Mouse (Mus musculus) limb, embryonic 14.5 days (tissue): ENCODE measurements around the gene Rwdd3. TPM values are rescaled to one million over a fixed set of nuclear protein-coding genes. Genes with fewer than 3 reads are reported as not detected.

Experiments
- ATAC-seq: fragments of 200-750 bp; cut with Nextera tagmentation; 2 replicates; pipeline ENCODE4 v1.8.0; 2017; ENCODE audit warnings: low read depth, moderate number of reproducible peaks, moderate TSS enrichment; ENCODE audit not compliant: low FRiP score
- DNase-seq: peaks from one replicate; pipeline ENCODE4 v3.0.0-alpha.2; 2015; ENCODE audit warnings: low spot score
- H3K27ac ChIP-seq: fragments of 300-500 bp; sonication (generic); replicated peaks from 2 replicates; pipeline ENCODE4 v1.5.1; 2014; ENCODE audit warnings: low read depth, mild to moderate bottlenecking, low read length, moderate library complexity, mixed read lengths
- H3K27me3 ChIP-seq: fragments of 300-500 bp; sonication (generic); 2 replicates; pipeline ENCODE4 v1.6.1; 2014; ENCODE audit warnings: low read length, mixed read lengths; ENCODE audit not compliant: control insufficient read depth, insufficient read depth
- H3K36me3 ChIP-seq: fragments of 300-500 bp; sonication (generic); 2 replicates; pipeline ENCODE4 v1.6.1; 2014; ENCODE audit warnings: mild to moderate bottlenecking, low read length, moderate library complexity, mixed read lengths; ENCODE audit not compliant: control insufficient read depth, insufficient read depth
- H3K4me1 ChIP-seq: fragments of 300-500 bp; sonication (generic); 2 replicates; pipeline ENCODE4 v1.6.1; 2014; ENCODE audit warnings: antibody characterized with exemption, low read length, mixed read lengths; ENCODE audit not compliant: control insufficient read depth, insufficient read depth
- H3K4me2 ChIP-seq: fragments of 300-500 bp; sonication (generic); replicated peaks from 2 replicates; pipeline ENCODE4 v1.6.1; 2014; ENCODE audit warnings: low read depth, mild to moderate bottlenecking, low read length, moderate library complexity; ENCODE audit not compliant: severe bottlenecking
- H3K4me3 ChIP-seq: fragments of 300-500 bp; sonication (generic); replicated peaks from 2 replicates; pipeline ENCODE4 v1.5.1; 2014; ENCODE audit warnings: low read length
- H3K9ac ChIP-seq: fragments of 300-500 bp; sonication (generic); 2 replicates; pipeline ENCODE4 v1.6.1; 2014; ENCODE audit warnings: mild to moderate bottlenecking, low read depth, low read length, moderate library complexity; ENCODE audit not compliant: severe bottlenecking
- H3K9me3 ChIP-seq: fragments of 300-500 bp; sonication (generic); 2 replicates; pipeline ENCODE4 v1.6.1; 2016; ENCODE audit warnings: low read length; ENCODE audit not compliant: control insufficient read depth
- POLR2A ChIP-seq: fragments of 200-500 bp; IDR thresholded peaks from 2 replicates; pipeline ENCODE4 v1.8.0; 2012; ENCODE audit warnings: inconsistent platforms, mild to moderate bottlenecking, moderate library complexity, borderline replicate concordance; ENCODE audit not compliant: insufficient read depth, insufficient read length; ENCODE audit errors: extremely low read depth
- WGBS: fragments of 180-500 bp; shearing (Covaris S2); extraction: QIAGEN DNeasy Blood & Tissue Kit; methylation state at CpG from one replicate; pipeline ENCODE4 v1.1.7; 2014; 5-methylcytosine and 5-hydroxymethylcytosine counted together
- polyA plus RNA-seq, 2 experiments: library from polyadenylated mRNA; depleted of rRNA in 1 of 2; stranded (reverse) in 1 of 2; unstranded in 1 of 2; fragments of >200 nt; fragmentation: Nextera tagmentation in 1 of 2; extraction: Ambion mirVana in 1 of 2; gene quantifications; 2 replicates each; pipeline versions ENCODE4 v1.2.1 to v1.2.3; 2012 to 2014

Rwdd3 gene
- polyA plus RNA-seq, 2 experiments: 7.6 to 7.7 TPM

DNA sequence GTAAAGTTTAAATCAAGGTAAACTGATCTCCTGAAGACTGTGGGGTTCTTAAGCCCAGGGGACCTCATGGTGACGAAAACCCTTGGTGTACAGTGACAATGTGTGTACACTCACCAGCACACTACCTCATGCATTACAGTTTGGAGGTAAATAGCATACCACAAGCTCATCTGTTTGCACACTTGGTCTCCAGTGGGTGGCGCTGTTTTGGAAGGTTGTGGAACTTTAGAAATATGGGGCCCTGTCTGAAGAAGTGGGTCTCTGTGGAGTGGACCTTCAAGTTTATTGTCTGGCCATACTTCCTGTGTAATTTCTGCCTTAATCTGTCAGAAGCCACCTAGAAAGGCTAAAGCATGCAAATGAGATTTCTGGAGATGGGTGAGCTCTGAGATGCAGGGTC is 9.8 kb downstream of the Rwdd3 start:
- ATAC-seq (no peak), DNase-seq (no peak)
- 41% methylated on average over 2 of the region's 2 CpGs for WGBS
- no peak for TF ChIP-seq POLR2A
- Histone ChIP-seq H3K27me3 (no peaks in the 10 kb centered on the region), H3K4me2 (no peak overlapping the region), H3K27ac (no peak overlapping the region), H3K36me3 (no peaks in the 10 kb centered on the region), H3K9me3 (no peaks in the 10 kb centered on the region), H3K4me1 (peaks cover 2% of the 10 kb centered on the region), H3K9ac (no peak overlapping the region), H3K4me3 (no peak overlapping the region)

DNA sequence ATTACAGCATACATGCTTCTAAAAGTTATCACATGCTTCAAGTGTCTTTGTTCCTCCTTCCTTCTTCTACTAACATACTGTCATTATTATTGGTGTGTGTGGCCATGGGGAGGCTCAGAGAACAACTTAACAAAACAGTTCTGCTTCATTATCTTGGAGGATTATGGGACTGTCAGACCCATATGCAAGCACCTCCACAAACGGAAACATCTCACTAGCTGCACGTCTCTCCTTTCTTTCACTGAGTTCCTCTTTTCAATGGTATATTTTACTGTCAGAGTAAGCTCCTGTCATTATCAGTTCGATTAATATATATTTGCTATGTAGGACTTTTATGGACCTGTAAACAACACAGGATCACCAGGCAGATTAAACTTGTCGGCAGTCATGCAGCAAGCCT is 11.1 kb downstream of the Rwdd3 start:
- Histone ChIP-seq H3K4me2 (no peak overlapping the region), H3K27ac (no peak overlapping the region), H3K27me3 (no peaks in the 10 kb centered on the region), H3K9me3 (no peaks in the 10 kb centered on the region), H3K4me3 (no peak overlapping the region), H3K36me3 (no peaks in the 10 kb centered on the region), H3K9ac (no peak overlapping the region), H3K4me1 (peaks cover 8% of the 10 kb centered on the region)
- DNase-seq (no peak), ATAC-seq (no peak)
- 52% methylated on average over 4 of the region's 4 CpGs for WGBS
- no peak for TF ChIP-seq POLR2A

DNA sequence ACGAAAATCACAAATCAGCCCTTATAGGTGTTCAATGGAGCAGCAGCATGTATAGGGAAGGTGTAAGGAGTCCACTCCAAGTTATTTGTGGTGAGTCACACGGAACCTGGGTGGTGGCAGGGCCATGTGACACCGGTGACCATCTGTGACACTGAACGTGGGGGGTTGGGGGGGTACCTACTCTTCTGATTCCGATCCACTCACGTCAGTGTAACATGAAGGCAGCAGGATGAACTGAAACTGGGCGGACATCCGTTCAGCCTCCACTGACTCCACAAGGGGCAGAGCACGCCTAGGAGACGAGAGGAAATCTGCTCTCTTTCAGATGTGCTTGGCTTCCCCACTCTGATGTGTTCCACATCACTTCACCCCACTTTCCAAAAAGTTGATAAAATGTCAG is 11.9 kb downstream of the Rwdd3 start:
- 79% methylated on average over 10 of the region's 10 CpGs for WGBS
- H3K9me3 ChIP-seq: no peaks in the 10 kb centered on the region
- ATAC-seq (0 out of 2 replicates have a peak, but pooled peaks have one; percentile 5), DNase-seq (no peak)
- H3K4me2 ChIP-seq: no peak overlapping the region
- no peak overlapping the region for H3K27ac ChIP-seq
- H3K9ac ChIP-seq: no peak overlapping the region
- H3K4me3 ChIP-seq: no peak overlapping the region
- no peaks in the 10 kb centered on the region for H3K36me3 ChIP-seq
- no peak for TF ChIP-seq POLR2A
- H3K27me3 ChIP-seq: no peaks in the 10 kb centered on the region
- peaks cover 8% of the 10 kb centered on the region for H3K4me1 ChIP-seq

DNA sequence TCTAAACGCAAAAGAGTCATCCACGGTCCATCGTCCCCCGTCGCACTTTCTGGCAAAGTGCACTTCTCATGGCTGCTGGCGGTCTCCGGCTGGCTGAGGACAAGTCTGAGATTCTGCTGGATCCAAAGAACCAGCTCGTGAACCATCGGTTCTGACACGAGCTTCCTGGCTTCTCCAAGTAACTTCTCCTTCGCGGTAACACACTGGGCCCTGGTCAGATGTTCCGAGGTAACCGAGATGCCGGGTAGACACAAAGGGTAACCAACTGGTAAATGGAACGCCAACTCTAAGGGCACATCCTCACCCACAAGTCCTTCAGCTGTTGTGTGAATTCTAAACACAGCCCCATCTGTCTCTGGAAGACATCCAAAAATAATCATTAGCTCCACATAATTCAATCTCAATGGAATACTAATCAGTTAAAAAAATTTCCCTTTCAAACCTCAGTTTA is 12.6 kb downstream of the Rwdd3 start:
- no peak for TF ChIP-seq POLR2A
- H3K27ac ChIP-seq: no peak overlapping the region

DNA sequence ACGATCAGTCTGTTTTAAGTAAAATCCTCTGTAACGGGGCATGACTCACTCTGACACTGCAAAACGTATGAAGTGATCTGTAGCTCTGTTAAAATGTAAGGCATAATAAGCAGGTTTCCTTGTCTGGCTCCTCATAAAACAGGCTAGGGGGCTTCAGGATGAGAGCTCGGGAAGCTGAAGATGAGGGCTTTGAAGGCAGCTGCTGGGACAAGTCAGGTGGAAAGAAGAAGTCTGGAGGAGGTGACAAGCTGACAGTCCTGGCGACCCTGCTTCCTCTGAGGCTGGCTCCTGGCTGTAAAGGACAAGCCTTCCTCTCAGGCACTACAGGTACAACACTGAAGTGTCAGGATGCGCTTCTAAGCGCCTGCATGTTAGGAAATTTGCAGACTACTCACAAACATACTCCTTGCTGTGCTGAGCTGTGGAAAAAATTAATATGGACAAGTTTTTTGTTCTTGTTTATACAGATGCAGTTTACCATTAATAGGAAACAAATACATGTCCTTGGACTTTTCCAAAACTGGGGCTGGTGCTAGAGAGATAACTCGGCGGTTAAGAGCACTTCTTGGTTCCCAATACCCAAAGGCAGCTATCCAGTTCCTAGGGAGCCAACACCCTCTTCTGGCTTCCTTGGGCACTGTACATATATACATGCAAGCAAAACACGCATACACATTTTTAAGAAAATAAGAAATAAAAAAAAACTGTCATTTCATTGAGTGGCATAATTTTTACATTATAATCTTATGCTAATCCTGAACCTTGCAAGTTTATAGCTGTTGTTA is 13.8 kb downstream of the Rwdd3 start:
- ATAC-seq: no peak
- H3K27ac ChIP-seq: no peak overlapping the region
- H3K4me2 ChIP-seq: no peak overlapping the region
- no peak for DNase-seq
- H3K27me3 ChIP-seq: no peaks in the 10 kb centered on the region
- H3K9ac ChIP-seq: no peak overlapping the region
- H3K36me3 ChIP-seq: no peaks in the 10 kb centered on the region
- H3K4me3 ChIP-seq: no peak overlapping the region
- H3K9me3 ChIP-seq: no peaks in the 10 kb centered on the region
- no peak for TF ChIP-seq POLR2A
- WGBS: 65% methylated on average over 10 of the region's 10 CpGs
- peaks cover 8% of the 10 kb centered on the region for H3K4me1 ChIP-seq

More for the DNA sequence above, 12.6 kb downstream of the Rwdd3 start:
- ATAC-seq: no peak
- DNase-seq: no peak
- WGBS: 90% methylated on average over 16 of the region's 16 CpGs
- H3K4me1 ChIP-seq: peaks cover 8% of the 10 kb centered on the region
- H3K27me3 ChIP-seq: no peaks in the 10 kb centered on the region
- no peaks in the 10 kb centered on the region for H3K9me3 ChIP-seq
- no peak overlapping the region for H3K4me2 ChIP-seq
- H3K4me3 ChIP-seq: no peak overlapping the region
- H3K9ac ChIP-seq: no peak overlapping the region
- H3K36me3 ChIP-seq: no peaks in the 10 kb centered on the region
